Mouse (Mus musculus) intestine, postnatal 0 days (tissue): ENCODE results near the gene Mb. TPM values are rescaled to one million over a fixed set of nuclear protein-coding genes. Genes with fewer than 3 reads are reported as not detected.

Experiments used
- ATAC-seq: fragments of 200-750 bp; cut with Nextera tagmentation; 2 replicates; pipeline ENCODE4 v1.8.0; 2017; ENCODE audit warnings: mild to moderate bottlenecking, moderate TSS enrichment, moderate library complexity
- H3K27ac ChIP-seq: fragments of 300-500 bp; sonication (generic); 2 replicates; pipeline ENCODE4 v1.5.1; 2014; ENCODE audit warnings: mild to moderate bottlenecking, low read depth, low read length, moderate library complexity
- H3K27me3 ChIP-seq: fragments of 300-500 bp; sonication (generic); replicated peaks from 2 replicates; pipeline ENCODE4 v1.6.1; 2014; ENCODE audit warnings: low read length, mixed read lengths; ENCODE audit not compliant: control insufficient read depth, insufficient read depth
- H3K36me3 ChIP-seq: fragments of 300-500 bp; sonication (generic); 2 replicates; pipeline ENCODE4 v1.6.1; 2014; ENCODE audit warnings: mild to moderate bottlenecking, moderate library complexity; ENCODE audit not compliant: control insufficient read depth, insufficient read depth
- H3K4me1 ChIP-seq: fragments of 300-500 bp; sonication (generic); replicated peaks from 2 replicates; pipeline ENCODE4 v1.6.1; 2014; ENCODE audit warnings: antibody characterized with exemption, low read length, mixed read lengths; ENCODE audit not compliant: control insufficient read depth, insufficient read depth
- H3K4me2 ChIP-seq: fragments of 300-500 bp; sonication (generic); replicated peaks from 2 replicates; pipeline ENCODE4 v1.6.1; 2014; ENCODE audit warnings: low read depth, mild to moderate bottlenecking, moderate library complexity
- H3K4me3 ChIP-seq: fragments of 300-500 bp; sonication (generic); 2 replicates; pipeline ENCODE4 v1.5.1; 2014; ENCODE audit warnings: low read depth, low read length
- H3K9ac ChIP-seq: fragments of 300-500 bp; sonication (generic); 2 replicates; pipeline ENCODE4 v1.6.1; 2014; ENCODE audit warnings: mild to moderate bottlenecking, low read depth, low read length
- H3K9me3 ChIP-seq: fragments of 300-500 bp; sonication (generic); 2 replicates; pipeline ENCODE4 v1.6.1; 2016; ENCODE audit warnings: mixed run types; ENCODE audit not compliant: control insufficient read depth
- CTCF ChIP-seq: sonication (generic); IDR thresholded peaks from 2 replicates; pipeline ENCODE4 v1.5.1; 2016; ENCODE audit warnings: low read depth, mild to moderate bottlenecking, control low read depth, antibody characterized with exemption, moderate library complexity
- WGBS: fragments of 180-500 bp; shearing (Covaris S2); extraction: QIAGEN DNeasy Blood & Tissue Kit; methylation state at CpG from one replicate; pipeline ENCODE4 v1.1.7; 2014; 5-methylcytosine and 5-hydroxymethylcytosine counted together
- polyA plus RNA-seq: library from polyadenylated mRNA; unstranded; fragments of >200 nt; fragmentation: Nextera tagmentation; extraction: Ambion mirVana; gene quantifications from 2 replicates; pipeline ENCODE4 v1.2.1, GENCODE M21; 2015

Mb gene
- polyA plus RNA-seq, 1 experiment from 2014 or later = 0.16 TPM

DNA sequence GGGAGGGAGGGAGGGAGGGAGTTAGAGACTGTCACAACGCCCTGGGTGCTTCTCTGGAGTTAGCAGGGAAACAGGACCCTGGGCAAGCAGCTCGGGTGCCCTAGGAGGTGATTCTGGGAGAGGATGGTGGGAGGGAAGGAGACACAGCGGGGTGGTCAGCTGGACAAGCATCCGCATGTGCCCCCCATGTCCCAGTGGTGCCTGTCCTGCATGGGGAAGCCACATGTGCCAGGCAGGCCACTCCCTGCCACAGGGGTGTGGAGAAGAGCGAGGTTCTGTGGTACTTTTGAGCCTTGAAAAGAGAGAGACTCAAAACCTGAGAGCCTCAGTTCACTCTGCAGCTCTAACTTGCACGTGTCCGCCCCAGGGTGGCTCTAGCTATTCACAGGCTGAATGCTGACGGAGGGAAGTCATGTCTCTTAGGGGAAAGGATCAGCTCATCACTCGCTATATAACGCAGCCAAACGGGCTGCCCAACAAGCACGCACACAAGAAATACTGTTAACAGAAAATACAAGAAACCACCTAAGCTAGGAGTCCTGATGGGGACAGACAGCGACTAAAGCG lies 28.9 kb upstream of the Mb start:
- H3K9me3 ChIP-seq = no peaks in the 10 kb centered on the region
- H3K9ac ChIP-seq = no peak overlapping the region
- H3K27me3 ChIP-seq = no peaks in the 10 kb centered on the region
- H3K4me3 ChIP-seq = no peak overlapping the region
- H3K27ac ChIP-seq = no peak overlapping the region
- H3K36me3 ChIP-seq = peaks cover 47% of the 10 kb centered on the region; the same call in 1 of the 2 replicates
- ATAC-seq = no peak
- no peak for TF ChIP-seq CTCF
- H3K4me1 ChIP-seq = 0 out of 2 replicates have a peak, but pooled peaks cover 1% of the 10 kb centered on the region
- WGBS = 86% methylated on average over 14 of the region's 14 CpGs
- no peak overlapping the region for H3K4me2 ChIP-seq

DNA sequence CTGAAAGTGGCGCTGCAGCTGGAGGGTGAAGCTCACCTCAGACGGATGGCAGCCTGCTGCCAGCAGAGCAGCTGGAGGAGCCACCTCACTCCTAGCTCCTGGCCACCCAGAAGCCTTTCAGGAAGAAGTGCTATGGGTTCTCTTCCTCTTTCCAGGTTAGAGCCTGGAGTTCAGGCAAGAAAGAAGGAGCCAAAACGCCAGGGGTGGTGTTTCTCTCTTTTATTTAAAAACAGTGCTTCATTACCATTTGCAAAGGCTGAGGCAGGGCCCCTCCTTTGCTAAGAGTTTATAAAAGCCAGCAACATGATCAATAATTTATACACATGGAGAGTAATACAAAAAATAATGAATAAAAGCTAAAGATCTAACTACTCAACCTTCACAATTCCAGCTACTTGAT lies 28.3 kb upstream of the Mb start:
- no peak for ATAC-seq
- no peaks in the 10 kb centered on the region for H3K9me3 ChIP-seq
- H3K27ac ChIP-seq = no peak overlapping the region
- no peak overlapping the region for H3K4me3 ChIP-seq
- H3K36me3 ChIP-seq = peaks cover 47% of the 10 kb centered on the region; the same call in 1 of the 2 replicates
- 92% methylated on average over 3 of the region's 3 CpGs for WGBS
- no peak for TF ChIP-seq CTCF
- no peaks in the 10 kb centered on the region for H3K27me3 ChIP-seq
- no peak overlapping the region for H3K9ac ChIP-seq
- H3K4me2 ChIP-seq = no peak overlapping the region
- 0 out of 2 replicates have a peak, but pooled peaks cover 2% of the 10 kb centered on the region for H3K4me1 ChIP-seq

DNA sequence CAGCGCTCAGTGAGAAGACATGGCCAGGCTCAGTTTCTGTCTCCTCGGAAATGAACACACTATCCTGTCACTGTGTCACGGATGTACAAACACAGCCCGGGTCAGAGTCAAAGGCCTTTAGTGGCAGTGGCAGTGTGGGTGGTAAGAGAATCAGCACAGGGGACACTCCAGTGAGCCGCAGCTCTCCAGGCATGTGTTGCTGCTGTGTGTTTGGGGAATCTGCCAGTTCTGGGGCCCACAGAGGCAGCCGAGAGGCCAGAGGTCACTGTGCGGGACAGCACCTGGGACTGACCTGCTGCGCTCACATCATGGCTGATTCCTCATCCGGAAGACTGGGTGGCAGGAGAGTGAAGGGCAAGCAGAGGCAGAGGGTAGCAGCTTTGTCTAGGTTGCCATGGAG lies 27.4 kb upstream of the Mb start:
- no peak for TF ChIP-seq CTCF
- no peaks in the 10 kb centered on the region for H3K9me3 ChIP-seq
- no peak overlapping the region for H3K4me3 ChIP-seq
- H3K4me1 ChIP-seq = peaks cover 5% of the 10 kb centered on the region; the same call in 1 of the 2 replicates
- 0 out of 2 replicates have a peak, but pooled peaks have one; percentile 11 for ATAC-seq
- H3K27ac ChIP-seq = no peak overlapping the region
- no peak overlapping the region for H3K4me2 ChIP-seq
- H3K36me3 ChIP-seq = peaks cover 40% of the 10 kb centered on the region; the same call in 1 of the 2 replicates
- 93% methylated on average over 9 of the region's 9 CpGs for WGBS
- H3K27me3 ChIP-seq = no peaks in the 10 kb centered on the region
- no peak overlapping the region for H3K9ac ChIP-seq

DNA sequence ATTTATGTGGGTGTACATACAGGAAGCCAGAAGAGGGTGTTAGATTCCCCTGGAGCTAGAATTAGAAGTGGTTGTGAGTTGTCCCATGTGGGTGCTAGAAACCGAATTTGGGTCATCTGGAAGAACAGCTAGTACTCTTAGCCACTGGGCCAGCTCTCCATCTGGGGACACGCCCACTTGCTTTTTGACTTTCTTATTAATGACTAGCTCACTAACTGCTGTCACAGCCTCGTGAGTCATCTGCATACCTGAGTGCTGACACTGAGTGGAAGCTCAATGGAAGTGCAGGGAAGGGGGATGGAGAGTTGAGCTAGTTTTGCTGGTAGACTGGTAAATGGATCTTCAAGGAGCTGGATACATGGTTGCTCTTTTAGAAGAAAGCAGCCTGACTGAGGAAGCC lies 26.1 kb upstream of the Mb start:
- no peak for TF ChIP-seq CTCF
- Histone ChIP-seq H3K4me1 (peaks cover 9% of the 10 kb centered on the region; the same call in 1 of the 2 replicates), H3K9ac (no peak overlapping the region), H3K36me3 (peaks cover 34% of the 10 kb centered on the region; the same call in 1 of the 2 replicates), H3K9me3 (no peaks in the 10 kb centered on the region), H3K27me3 (no peaks in the 10 kb centered on the region), H3K27ac (no peak overlapping the region), H3K4me2 (no peak overlapping the region), H3K4me3 (no peak overlapping the region)
- no peak for ATAC-seq
- 67% methylated on average over 3 of the region's 3 CpGs for WGBS

DNA sequence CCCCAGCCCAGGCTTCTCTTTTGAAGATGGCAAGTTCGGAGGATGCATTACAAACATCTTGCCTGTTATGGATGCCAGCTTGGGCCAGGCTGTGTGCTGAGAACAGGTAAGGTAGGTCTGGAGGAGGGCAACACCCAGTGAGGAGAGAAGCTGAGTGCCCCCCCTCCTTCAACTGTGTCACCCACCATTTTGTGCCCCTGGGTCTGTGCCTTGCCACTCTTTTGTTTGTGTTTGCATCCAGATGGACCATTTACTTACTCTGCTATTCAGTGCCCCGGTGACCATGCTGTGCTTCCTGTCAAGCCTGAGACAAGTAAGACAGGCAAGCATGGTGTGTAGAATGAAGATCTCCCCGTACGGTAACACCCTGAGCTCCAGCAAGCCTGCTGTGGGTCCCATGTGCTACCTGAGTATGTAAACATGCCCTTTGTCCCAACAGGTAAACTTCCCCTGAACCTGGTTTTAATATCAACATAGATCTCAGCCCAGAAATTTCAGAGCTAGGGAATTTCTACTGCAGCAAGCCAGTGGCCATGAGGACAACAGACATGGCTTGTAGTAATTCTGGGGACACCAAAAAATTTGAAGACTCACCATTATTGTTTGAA lies 22.2 kb upstream of the Mb start:
- Histone ChIP-seq H3K4me2 (no peak overlapping the region), H3K4me1 (peaks cover 9% of the 10 kb centered on the region; the same call in 1 of the 2 replicates), H3K9ac (no peak overlapping the region), H3K9me3 (no peaks in the 10 kb centered on the region), H3K27me3 (no peaks in the 10 kb centered on the region), H3K36me3 (peaks cover 11% of the 10 kb centered on the region; the same call in 1 of the 2 replicates), H3K27ac (no peak overlapping the region), H3K4me3 (no peak overlapping the region)
- WGBS = 39% methylated on average over 4 of the region's 4 CpGs
- no peak for TF ChIP-seq CTCF
- peak; percentile 71 for ATAC-seq

DNA sequence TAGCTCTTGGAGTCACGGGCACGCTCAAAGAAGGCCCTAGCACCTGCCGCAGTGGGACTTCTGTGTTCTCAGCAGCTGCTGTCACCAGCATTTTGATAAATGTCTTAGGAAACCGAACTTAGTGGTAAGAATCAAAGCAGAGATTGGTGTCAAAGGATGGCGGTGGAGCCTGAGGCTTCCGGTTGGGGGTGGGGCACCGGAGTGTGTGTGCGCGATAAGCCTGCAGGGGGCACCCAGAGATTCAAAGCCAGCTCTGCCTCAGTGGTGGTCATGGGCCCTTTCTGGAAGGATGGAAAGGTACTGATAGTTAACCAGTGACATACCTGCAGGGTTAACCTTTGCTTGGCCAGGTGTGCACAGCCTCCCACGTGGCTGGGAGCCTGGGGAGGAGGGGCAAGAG lies 21.0 kb upstream of the Mb start:
- Histone ChIP-seq H3K4me1 (peaks cover 14% of the 10 kb centered on the region; the same call in 1 of the 2 replicates), H3K4me2 (peak overlapping the region; percentile 28; the same call in 1 of the 2 replicates), H3K36me3 (0 out of 2 replicates have a peak, but pooled peaks cover 1% of the 10 kb centered on the region), H3K9me3 (no peaks in the 10 kb centered on the region), H3K4me3 (no peak overlapping the region), H3K27me3 (no peaks in the 10 kb centered on the region), H3K9ac (no peak overlapping the region), H3K27ac (no peak overlapping the region)
- ATAC-seq = 0 out of 2 replicates have a peak, but pooled peaks have one; percentile 33
- peak; percentile 71 for TF ChIP-seq CTCF
- 20% methylated on average over 10 of the region's 10 CpGs for WGBS
